Mouse (Mus musculus) myocyte (in vitro differentiated cells): ENCODE data around the gene Psmc3.

Experiments
- MAX ChIP-seq: IDR thresholded peaks from one replicate; pipeline ENCODE4 v1.6.1; 2011; ENCODE audit warnings: low read depth, mild to moderate bottlenecking, control low read depth
- MYOD1 ChIP-seq, 3 experiments: IDR thresholded peaks; one replicate each; pipeline ENCODE4 v1.6.1; 2011; ENCODE audit warnings: control low read depth in 2 of 3, low read depth in 2 of 3, mild to moderate bottlenecking in 2 of 3, moderate library complexity in 1 of 3; ENCODE audit not compliant: insufficient read length in 2 of 3, control insufficient read depth in 1 of 3
- POLR2A ChIP-seq: IDR thresholded peaks from one replicate; pipeline ENCODE4 v1.6.1; 2011; ENCODE audit warnings: low read depth, mild to moderate bottlenecking, control low read depth, moderate library complexity; ENCODE audit not compliant: insufficient read length
- POLR2AphosphoS2 ChIP-seq: IDR thresholded peaks from one replicate; pipeline ENCODE4 v1.6.1; 2011; ENCODE audit warnings: low read depth, control low read depth; ENCODE audit not compliant: insufficient read length
- REST ChIP-seq: IDR thresholded peaks from one replicate; pipeline ENCODE4 v1.6.1; 2011; ENCODE audit warnings: mild to moderate bottlenecking, control low read depth, moderate library complexity; ENCODE audit not compliant: insufficient read depth, insufficient read length
- TCF3 ChIP-seq: IDR thresholded peaks from one replicate; pipeline ENCODE4 v1.6.1; 2011; ENCODE audit warnings: low read depth, control low read depth; ENCODE audit not compliant: insufficient read length
- USF1 ChIP-seq: IDR thresholded peaks from one replicate; pipeline ENCODE4 v1.6.1; 2011; ENCODE audit warnings: low read depth, mild to moderate bottlenecking, control low read depth, moderate library complexity

DNA sequence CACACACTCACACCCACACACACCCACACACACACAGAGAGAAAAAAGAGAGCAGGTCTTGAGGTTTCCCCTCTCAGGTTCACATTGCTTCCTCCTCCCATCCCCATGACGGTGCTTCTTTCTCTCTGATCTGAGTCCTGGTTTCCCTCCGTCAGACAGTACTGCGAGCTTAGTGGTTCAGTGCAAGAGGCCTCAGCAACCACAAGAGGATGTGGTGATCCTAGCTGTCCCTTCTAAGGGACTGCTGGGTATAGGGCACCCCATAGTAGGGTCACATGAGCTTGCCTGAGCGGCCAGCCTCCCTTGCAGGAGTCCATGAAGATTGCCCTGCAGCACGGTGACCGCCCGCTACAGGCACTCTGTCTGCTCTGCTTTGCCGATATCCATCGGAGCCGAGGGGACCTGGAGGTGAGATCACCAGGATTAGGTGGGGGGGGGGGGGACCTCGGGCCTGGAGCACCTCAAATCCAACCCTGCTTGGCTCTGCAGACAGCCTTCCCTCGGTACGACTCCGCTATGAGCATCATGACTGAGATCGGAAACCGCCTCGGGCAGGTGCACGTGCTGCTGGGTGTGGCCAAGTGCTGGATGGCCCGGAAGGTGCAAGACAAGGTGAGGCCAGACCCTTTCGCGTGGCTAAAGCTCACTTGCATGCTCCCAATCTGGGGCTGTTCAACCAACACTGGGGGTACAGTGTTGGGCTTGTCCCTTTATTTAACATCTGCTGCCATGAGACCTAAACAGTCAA lies 11.0 kb upstream of the Psmc3 start:
- TF ChIP-seq TCF3, result no peak
- no peak for TF ChIP-seq USF1
- TF ChIP-seq MYOD1 (IDR thresholded peaks at IDR 0.05; ENCODE audit: control insufficient read depth in 1 of 3, insufficient read length in 2 of 3, low read depth in 2 of 3), result no peak
- peak; percentile 12 for TF ChIP-seq POLR2A
- no peak for TF ChIP-seq REST
- TF ChIP-seq MAX, result no peak
- TF ChIP-seq POLR2AphosphoS2, result no peak
